Mouse (Mus musculus): ENCODE measurements around the gene Psmd5.
"Not testable (repeated sequence)": the region's sequence is repeated elsewhere in the genome, so short reads cannot be mapped to it uniquely, and the experiment has no call there.

Psmd5 gene

GRCm38 (mm10) chr2:34825827-34826459 is 48.8 kb downstream of the Psmd5 start, which contains the start of gene Fbxw2:
Gene Fbxw2, minus strand, starts transcription at chr2:34826311.
- DNase-seq = peak; percentile 91

- DNase-seq = no peak
These were observed 56.3 kb downstream of the Psmd5 start for GRCm38 (mm10) chr2:34818492-34818891.

GRCm38 (mm10) chr2:34815893-34816292 is 58.9 kb downstream of the Psmd5 start:
- DNase-seq = not testable (repeated sequence)

GRCm38 (mm10) chr2:34812706-34813105 is 62.1 kb downstream of the Psmd5 start:
- DNase-seq = no peak

- DNase-seq = no peak
These were observed 64.0 kb downstream of the Psmd5 start for GRCm38 (mm10) chr2:34810775-34811174.

GRCm38 (mm10) chr2:34809568-34809967 is 65.2 kb downstream of the Psmd5 start:
- DNase-seq = no peak

GRCm38 (mm10) chr2:34808057-34808456 is 66.7 kb downstream of the Psmd5 start:
- DNase-seq = no peak

- DNase-seq = no peak
These were observed 69.3 kb downstream of the Psmd5 start for GRCm38 (mm10) chr2:34805364-34805950.

GRCm38 (mm10) chr2:34804815-34805214 is 70.0 kb downstream of the Psmd5 start:
- DNase-seq = no peak

- no peak for DNase-seq
These were observed 70.6 kb downstream of the Psmd5 start for GRCm38 (mm10) chr2:34804172-34804571.

- DNase-seq = no peak
These were observed 71.0 kb downstream of the Psmd5 start for GRCm38 (mm10) chr2:34803746-34804145.

GRCm38 (mm10) chr2:34802565-34803245 is 72.1 kb downstream of the Psmd5 start:
- DNase-seq = peak; percentile 31

GRCm38 (mm10) chr2:34801516-34802482 is 73.0 kb downstream of the Psmd5 start:
- peak; percentile 94 for DNase-seq

- DNase-seq = no peak
These were observed 74.4 kb downstream of the Psmd5 start for GRCm38 (mm10) chr2:34800371-34800770.

Data from right cerebral cortex, postnatal 4 days (tissue).